Mouse (Mus musculus) spleen, adult 2 months (tissue): ENCODE data around the gene Lhfpl2.

ENCODE experiments used
- CTCF ChIP-seq: fragments of 200-500 bp; IDR thresholded peaks from 2 replicates; pipeline ENCODE4 v1.5.1; 2011; ENCODE audit warnings: mild to moderate bottlenecking, inconsistent platforms; ENCODE audit not compliant: insufficient read depth, insufficient read length, insufficient replicate concordance; ENCODE audit errors: extremely low read depth
- POLR2A ChIP-seq: fragments of 200-500 bp; IDR thresholded peaks from 2 replicates; pipeline ENCODE4 v1.6.1; 2011; ENCODE audit warnings: low read depth, low read length, inconsistent platforms

- TF ChIP-seq POLR2A, result no peak
- no peak for TF ChIP-seq CTCF
Measured at GRCm38 (mm10) chr13:94058642-94059222, 1.1 kb downstream of the Lhfpl2 start.
